ENCODE assay signal across 10 mouse cellular contexts in genomic region chr12:12787608-12788262, GRCm38 (mm10).
DNase-seq lines count a peak whose midpoint lies in the region; ATAC-seq and TF ChIP-seq lines count a peak whose summit lies in the region.
"Had no signal": no experiment of that assay in that cellular context is flagged by ENCODE, and none has a peak within 500 bp of the region (broad histone marks: within the 10 kb centered on the region; RNA-seq: fewer than 3 reads in every experiment).

No protein-coding gene starts in this region.

- no peaks in the 10 kb centered on the region for H3K4me1 ChIP-seq in heart, postnatal 0 days (ENCODE audit: control insufficient read depth, insufficient read depth)
- H3K4me1 ChIP-seq in embryonic facial prominence, embryonic 15.5 days, result peaks cover 31% of the 10 kb centered on the region
- H3K4me1 ChIP-seq in limb, embryonic 11.5 days (ENCODE audit: control insufficient read depth, insufficient read depth, low read length), result peaks cover 22% of the 10 kb centered on the region
- H3K4me1 ChIP-seq in neural tube, embryonic 13.5 days (replicated peaks), result peaks cover 33% of the 10 kb centered on the region

- ATAC-seq in heart, postnatal 0 days (ENCODE audit: insufficient read depth, low read depth), result no peak
- ATAC-seq in embryonic facial prominence, embryonic 15.5 days (ENCODE audit: insufficient number of reproducible peaks, low FRiP score, low TSS enrichment, low read depth), result no peak
- ATAC-seq in limb, embryonic 11.5 days (ENCODE audit: insufficient number of reproducible peaks, low FRiP score, low TSS enrichment, low read depth), result no peak
- ATAC-seq in neural tube, embryonic 13.5 days (ENCODE audit: low read depth), result no peak

- DNase-seq in heart, postnatal 0 days (ENCODE audit: low spot score), result no peak
- no peak for DNase-seq in heart, postnatal 10 days
- DNase-seq in limb, embryonic 11.5 days (ENCODE audit: low spot score), result peak; percentile 71
- no peak for DNase-seq in frontal cortex, postnatal 14 days (ENCODE audit: low spot score in 2 of 2)
- no peak for DNase-seq in adrenal gland, postnatal 14 days
- DNase-seq in layer of hippocampus, adult 9-10 months (ENCODE audit: low spot score), result no peak
- DNase-seq: heart, adult 2 months had no signal

- H3K9ac ChIP-seq in heart, postnatal 0 days (replicated peaks; ENCODE audit: low read depth, low read length), result no peak overlapping the region
- H3K9ac ChIP-seq in embryonic facial prominence, embryonic 15.5 days, result no peak overlapping the region
- H3K9ac ChIP-seq in limb, embryonic 11.5 days (ENCODE audit: low read length), result peak overlapping the region; percentile 17; the same call in 1 of the 2 replicates
- H3K9ac ChIP-seq in neural tube, embryonic 13.5 days, result peak overlapping the region; percentile 56; the same call in 1 of the 2 replicates

- WGBS in heart, postnatal 0 days, result 26% methylated on average over 19 of the region's 19 CpGs
- 20% methylated on average over 19 of the region's 19 CpGs for WGBS in embryonic facial prominence, embryonic 15.5 days
- 3% methylated on average over 19 of the region's 19 CpGs for WGBS in limb, embryonic 11.5 days
- WGBS in neural tube, embryonic 13.5 days, result 4% methylated on average over 19 of the region's 19 CpGs

- H3K4me2 ChIP-seq in heart, postnatal 0 days (ENCODE audit: low read depth, low read length), result peak overlapping the region; percentile 50
- H3K4me2 ChIP-seq in embryonic facial prominence, embryonic 15.5 days (replicated peaks), result peak overlapping the region; percentile 35
- H3K4me2 ChIP-seq in limb, embryonic 11.5 days (ENCODE audit: low read depth, severe bottlenecking), result peak overlapping the region; percentile 48
- peak overlapping the region; percentile 51 for H3K4me2 ChIP-seq in neural tube, embryonic 13.5 days

- H3K27ac ChIP-seq in heart, postnatal 0 days (ENCODE audit: low read depth), result no peak overlapping the region
- no peak overlapping the region for H3K27ac ChIP-seq in embryonic facial prominence, embryonic 15.5 days (replicated peaks)
- no peak overlapping the region; the same call in 1 of the 2 replicates for H3K27ac ChIP-seq in limb, embryonic 11.5 days (replicated peaks; ENCODE audit: low read depth, low read length)
- no peak overlapping the region for H3K27ac ChIP-seq in neural tube, embryonic 13.5 days (replicated peaks)
- H3K27ac ChIP-seq: heart, adult 2 months had no signal

- H3K4me3 ChIP-seq in heart, postnatal 0 days (ENCODE audit: low read depth, low read length), result 0 out of 2 replicates have a peak overlapping the region, but pooled peaks have one; percentile 17
- H3K4me3 ChIP-seq in embryonic facial prominence, embryonic 15.5 days (replicated peaks), result 0 out of 2 replicates have a peak overlapping the region, but pooled peaks have one; percentile 15
- no peak overlapping the region for H3K4me3 ChIP-seq in limb, embryonic 11.5 days (ENCODE audit: low read depth, low read length)
- H3K4me3 ChIP-seq in neural tube, embryonic 13.5 days, result peak overlapping the region; percentile 22
- H3K4me3 ChIP-seq: heart, adult 2 months had no signal

- H3K36me3 ChIP-seq in heart, postnatal 0 days (replicated peaks; ENCODE audit: control insufficient read depth, insufficient read depth, low read length), result no peaks in the 10 kb centered on the region
- H3K36me3 ChIP-seq in embryonic facial prominence, embryonic 15.5 days, result no peaks in the 10 kb centered on the region
- H3K36me3 ChIP-seq in limb, embryonic 11.5 days (ENCODE audit: control insufficient read depth, insufficient read depth, low read length), result no peaks in the 10 kb centered on the region
- H3K36me3 ChIP-seq in neural tube, embryonic 13.5 days, result no peaks in the 10 kb centered on the region

- no peaks in the 10 kb centered on the region for H3K27me3 ChIP-seq in heart, postnatal 0 days (ENCODE audit: control insufficient read depth, insufficient read depth, low read length)
- 0 out of 2 replicates have a peak, but pooled peaks cover 2% of the 10 kb centered on the region for H3K27me3 ChIP-seq in embryonic facial prominence, embryonic 15.5 days
- no peaks in the 10 kb centered on the region for H3K27me3 ChIP-seq in limb, embryonic 11.5 days (ENCODE audit: control insufficient read depth, insufficient read depth, low read length)
- H3K27me3 ChIP-seq in neural tube, embryonic 13.5 days, result peaks cover 20% of the 10 kb centered on the region
- H3K27me3 ChIP-seq: CH12.LX had no signal

- no peaks in the 10 kb centered on the region for H3K9me3 ChIP-seq in heart, postnatal 0 days (replicated peaks; ENCODE audit: control insufficient read depth, low read length)
- H3K9me3 ChIP-seq in embryonic facial prominence, embryonic 15.5 days (replicated peaks), result no peaks in the 10 kb centered on the region
- H3K9me3 ChIP-seq in limb, embryonic 11.5 days (ENCODE audit: control insufficient read depth, low read length), result no peaks in the 10 kb centered on the region
- H3K9me3 ChIP-seq in neural tube, embryonic 13.5 days, result no peaks in the 10 kb centered on the region

- no peak for TF ChIP-seq CTCF in heart, postnatal 0 days (IDR thresholded peaks at IDR 0.05; ENCODE audit: low read depth)

- intact Hi-C loops in heart, postnatal 10 days (cut with DNase I), result no loop called here

- TF ChIP-seq EP300 in heart, postnatal 0 days (IDR thresholded peaks at IDR 0.05; ENCODE audit: low read depth), result no peak

Comparison
In these comparisons a context has a peak if more than half of its experiments do, and no peak if none do; other contexts are left out.
1. H3K9ac ChIP-seq: peak in limb, embryonic 11.5 days (single experiment) and neural tube, embryonic 13.5 days (single experiment); none in heart, postnatal 0 days (single experiment) and embryonic facial prominence, embryonic 15.5 days (single experiment).
2. Peak in every context shown above with its lines, with median percentiles within 50 percentile points of each other: H3K4me2 ChIP-seq.